Mouse (Mus musculus) heart, embryonic 11.5 days (tissue): ENCODE data around the gene Dock1. TPM values are rescaled to one million over a fixed set of nuclear protein-coding genes. Genes with fewer than 3 reads are reported as not detected.

Experiments used
- ATAC-seq: fragments of 200-750 bp; cut with Nextera tagmentation; replicated peaks from 2 replicates; pipeline ENCODE4 v1.8.0; 2017; ENCODE audit warnings: moderate library complexity; ENCODE audit not compliant: insufficient number of reproducible peaks, low FRiP score, low TSS enrichment
- H3K27ac ChIP-seq: fragments of 300-500 bp; sonication (generic); 2 replicates; pipeline ENCODE4 v1.5.1; 2014; ENCODE audit warnings: mild to moderate bottlenecking, low read depth, low read length
- H3K27me3 ChIP-seq: fragments of 300-500 bp; sonication (generic); 2 replicates; pipeline ENCODE4 v1.6.1; 2014; ENCODE audit warnings: mild to moderate bottlenecking, low read length, mixed read lengths; ENCODE audit not compliant: control insufficient read depth, insufficient read depth
- H3K36me3 ChIP-seq: fragments of 300-500 bp; sonication (generic); 2 replicates; pipeline ENCODE4 v1.6.1; 2014; ENCODE audit warnings: mild to moderate bottlenecking, low read length, moderate library complexity, mixed read lengths; ENCODE audit not compliant: control insufficient read depth, insufficient read depth
- H3K4me1 ChIP-seq: fragments of 300-500 bp; sonication (generic); 2 replicates; pipeline ENCODE4 v1.6.1; 2014; ENCODE audit warnings: low read length; ENCODE audit not compliant: control insufficient read depth, insufficient read depth
- H3K4me2 ChIP-seq: fragments of 300-500 bp; sonication (generic); 2 replicates; pipeline ENCODE4 v1.6.1; 2014; ENCODE audit warnings: mild to moderate bottlenecking, moderate library complexity
- H3K4me3 ChIP-seq: fragments of 300-500 bp; sonication (generic); 2 replicates; pipeline ENCODE4 v1.5.1; 2014; ENCODE audit warnings: low read depth, low read length
- H3K9ac ChIP-seq: fragments of 300-500 bp; sonication (generic); 2 replicates; pipeline ENCODE4 v1.6.1; 2014; ENCODE audit warnings: mild to moderate bottlenecking, low read depth, low read length, moderate library complexity
- H3K9me3 ChIP-seq: fragments of 300-500 bp; sonication (generic); replicated peaks from 2 replicates; pipeline ENCODE4 v1.6.1; 2016; ENCODE audit warnings: low read length; ENCODE audit not compliant: control insufficient read depth
- WGBS: fragments of 180-500 bp; shearing (Covaris S2); extraction: QIAGEN DNeasy Blood & Tissue Kit; methylation state at CpG from one replicate; pipeline ENCODE4 v1.1.7; 2014; ENCODE audit not compliant: insufficient replicate concordance; 5-methylcytosine and 5-hydroxymethylcytosine counted together
- polyA plus RNA-seq: library from polyadenylated mRNA; unstranded; fragments of >200 nt; fragmentation: Nextera tagmentation; extraction: Ambion mirVana; gene quantifications from 2 replicates; pipeline ENCODE4 v1.2.1, GENCODE M21; 2014

Dock1 gene
- polyA plus RNA-seq, 1 experiment from 2014 or later, result 26.0 TPM

GRCm38 (mm10) chr7:134671003-134671461 lies 578 bp downstream of the Dock1 start:
- Histone ChIP-seq H3K4me2 (peak overlapping the region; percentile 79), H3K27me3 (peaks cover 3% of the 10 kb centered on the region; the same call in 1 of the 2 replicates), H3K4me1 (peaks cover 16% of the 10 kb centered on the region), H3K9me3 (no peaks in the 10 kb centered on the region), H3K27ac (peak overlapping the region; percentile 77), H3K9ac (peak overlapping the region; percentile 83), H3K36me3 (no peaks in the 10 kb centered on the region), H3K4me3 (peak overlapping the region; percentile 61)
- 2% methylated on average over 28 of the region's 28 CpGs for WGBS
- no peak; the same call in 1 of the 2 replicates for ATAC-seq

GRCm38 (mm10) chr7:134671467-134671901 lies 1.0 kb downstream of the Dock1 start:
- Histone ChIP-seq H3K9me3 (no peaks in the 10 kb centered on the region), H3K36me3 (no peaks in the 10 kb centered on the region), H3K4me1 (peaks cover 16% of the 10 kb centered on the region), H3K9ac (peak overlapping the region; percentile 83), H3K27me3 (peaks cover 3% of the 10 kb centered on the region; the same call in 1 of the 2 replicates), H3K4me3 (peak overlapping the region; percentile 61), H3K4me2 (peak overlapping the region; percentile 79), H3K27ac (peak overlapping the region; percentile 77)
- no peak for ATAC-seq
- WGBS, result 29% methylated on average over 7 of the region's 7 CpGs

- Histone ChIP-seq H3K27ac (no peak overlapping the region), H3K9ac (no peak overlapping the region), H3K4me2 (no peak overlapping the region), H3K9me3 (no peaks in the 10 kb centered on the region), H3K36me3 (no peaks in the 10 kb centered on the region), H3K27me3 (peaks cover 3% of the 10 kb centered on the region; the same call in 1 of the 2 replicates), H3K4me1 (peaks cover 21% of the 10 kb centered on the region), H3K4me3 (no peak overlapping the region)
- ATAC-seq, result no peak
- 76% methylated on average over 5 of the region's 5 CpGs for WGBS
These were observed 2.7 kb downstream of the Dock1 start for GRCm38 (mm10) chr7:134673135-134673534.

- Histone ChIP-seq H3K27me3 (peaks cover 3% of the 10 kb centered on the region; the same call in 1 of the 2 replicates), H3K4me3 (no peak overlapping the region), H3K9ac (no peak overlapping the region), H3K4me1 (peaks cover 23% of the 10 kb centered on the region), H3K27ac (no peak overlapping the region), H3K36me3 (no peaks in the 10 kb centered on the region), H3K4me2 (no peak overlapping the region), H3K9me3 (no peaks in the 10 kb centered on the region)
- 76% methylated on average over 9 of the region's 9 CpGs for WGBS
- ATAC-seq, result no peak
These were observed 3.5 kb downstream of the Dock1 start for GRCm38 (mm10) chr7:134673952-134674351.

- no peak overlapping the region for H3K9ac ChIP-seq
- H3K36me3 ChIP-seq, result no peaks in the 10 kb centered on the region
- ATAC-seq, result no peak
- no peak overlapping the region for H3K27ac ChIP-seq
- no peak overlapping the region for H3K4me2 ChIP-seq
- WGBS, result 69% methylated on average over 4 of the region's 4 CpGs
- peaks cover 15% of the 10 kb centered on the region for H3K4me1 ChIP-seq
- no peaks in the 10 kb centered on the region for H3K27me3 ChIP-seq
- no peaks in the 10 kb centered on the region for H3K9me3 ChIP-seq
- no peak overlapping the region for H3K4me3 ChIP-seq
These were observed 7.4 kb downstream of the Dock1 start for GRCm38 (mm10) chr7:134677852-134678251.

- no peak for ATAC-seq
- WGBS, result 65% methylated on average over 13 of the region's 13 CpGs
- H3K4me2 ChIP-seq, result no peak overlapping the region
These were observed 9.1 kb downstream of the Dock1 start for GRCm38 (mm10) chr7:134679314-134680158.

GRCm38 (mm10) chr7:134680161-134680560 lies 9.7 kb downstream of the Dock1 start:
- WGBS, result 76% methylated on average over 2 of the region's 2 CpGs
- H3K4me1 ChIP-seq, result peaks cover 15% of the 10 kb centered on the region
- ATAC-seq, result no peak
- H3K4me2 ChIP-seq, result no peak overlapping the region
- no peaks in the 10 kb centered on the region for H3K9me3 ChIP-seq
- H3K27me3 ChIP-seq, result no peaks in the 10 kb centered on the region
- H3K27ac ChIP-seq, result no peak overlapping the region
- no peaks in the 10 kb centered on the region for H3K36me3 ChIP-seq
- no peak overlapping the region for H3K4me3 ChIP-seq
- H3K9ac ChIP-seq, result no peak overlapping the region

More at GRCm38 (mm10) chr7:134679314-134680158, 9.1 kb downstream of the Dock1 start:
- H3K36me3 ChIP-seq, result no peaks in the 10 kb centered on the region
- no peak overlapping the region for H3K9ac ChIP-seq
- peak overlapping the region; percentile 50; the same call in 1 of the 2 replicates for H3K27ac ChIP-seq
- H3K27me3 ChIP-seq, result no peaks in the 10 kb centered on the region
- H3K9me3 ChIP-seq, result no peaks in the 10 kb centered on the region
- H3K4me1 ChIP-seq, result peaks cover 15% of the 10 kb centered on the region
- no peak overlapping the region for H3K4me3 ChIP-seq

- no peak for ATAC-seq
- no peak overlapping the region for H3K4me2 ChIP-seq
- peaks cover 15% of the 10 kb centered on the region for H3K4me1 ChIP-seq
- H3K27ac ChIP-seq, result no peak overlapping the region
- H3K27me3 ChIP-seq, result no peaks in the 10 kb centered on the region
- H3K36me3 ChIP-seq, result no peaks in the 10 kb centered on the region
- no peaks in the 10 kb centered on the region for H3K9me3 ChIP-seq
- H3K4me3 ChIP-seq, result no peak overlapping the region
- WGBS, result 84% methylated on average over 12 of the region's 12 CpGs
- no peak overlapping the region for H3K9ac ChIP-seq
These were observed 11.5 kb downstream of the Dock1 start for GRCm38 (mm10) chr7:134681729-134682527.
